Mouse (Mus musculus): ENCODE data around the gene C8a. TPM values are rescaled to one million over a fixed set of nuclear protein-coding genes. Genes with fewer than 3 reads are reported as not detected.

Gene C8a
- 0.12 and 0.73 TPM in 2 replicates for polyA plus RNA-seq (2015; fragmentation: Nextera tagmentation; extraction: Ambion mirVana)

- Histone ChIP-seq H3K4me2 (no peak within 1 kb of the TSS), H3K36me3 (no peaks in the 10 kb centered on the region), H3K4me3 (replicated peaks) (no peak within 1 kb of the TSS), H3K9ac (no peak within 1 kb of the TSS), H3K4me1 (no peaks in the 10 kb centered on the region), H3K27ac (no peak within 1 kb of the TSS), H3K9me3 (no peaks in the 10 kb centered on the region), H3K27me3 (replicated peaks) (no peaks in the 10 kb centered on the region)
- 61% methylated on average over 3 of the region's 3 CpGs for WGBS
- ATAC-seq (ENCODE audit: insufficient read depth, low FRiP score, low read depth): no peak
Observed at GRCm38 (mm10) chr4:104876323-104876722, at the start of gene C8a. Gene C8a (minus strand): TSS chr4:104876398.

DNA sequence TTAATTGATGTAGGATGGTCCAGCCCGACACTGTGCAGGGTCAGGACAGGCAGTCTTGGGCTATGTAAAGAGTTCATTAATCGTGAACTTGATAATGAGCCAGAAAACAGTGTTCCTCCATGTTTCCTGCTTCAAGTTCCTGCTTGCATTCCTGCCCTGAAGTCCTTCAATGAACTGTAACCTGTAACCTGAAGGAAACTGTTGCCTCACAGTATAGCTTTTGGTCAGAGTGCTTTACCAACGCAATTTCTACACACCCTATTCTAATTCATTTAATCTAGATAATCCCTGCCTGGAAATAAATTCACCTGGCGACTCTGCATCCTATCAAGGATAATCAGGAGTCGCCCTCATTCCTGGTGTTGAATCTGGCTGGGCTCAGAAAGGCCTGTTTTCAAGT lies 49.2 kb upstream of the C8a start:
- 87% methylated on average over 5 of the region's 5 CpGs for WGBS
- Histone ChIP-seq H3K9me3 (no peaks in the 10 kb centered on the region), H3K27ac (no peak overlapping the region), H3K36me3 (no peaks in the 10 kb centered on the region), H3K4me3 (replicated peaks) (no peak overlapping the region), H3K9ac (no peak overlapping the region), H3K4me1 (no peaks in the 10 kb centered on the region), H3K27me3 (replicated peaks) (no peaks in the 10 kb centered on the region), H3K4me2 (no peak overlapping the region)
- ATAC-seq (ENCODE audit: insufficient read depth, low FRiP score, low read depth): no peak

DNA sequence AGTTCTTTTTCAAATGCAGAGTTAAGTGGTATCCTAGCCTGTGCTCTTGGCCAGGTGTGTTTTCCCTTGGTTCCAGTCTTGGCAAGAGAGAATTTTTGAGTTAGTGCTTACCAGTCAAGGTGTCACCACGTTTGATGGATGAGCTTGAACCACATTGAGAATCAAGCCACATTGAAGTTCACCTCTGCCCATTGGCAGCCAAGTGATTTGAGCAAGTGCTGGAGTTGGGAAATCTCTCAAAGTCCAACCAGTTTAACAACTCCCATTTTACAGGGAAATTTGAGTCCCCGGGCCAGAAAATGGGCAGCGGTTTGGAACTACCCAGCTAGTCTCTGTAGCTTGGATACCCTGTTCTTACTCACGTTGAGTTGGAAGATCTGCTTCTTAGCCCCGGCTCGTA lies 41.8 kb upstream of the C8a start:
- no peaks in the 10 kb centered on the region for H3K9me3 ChIP-seq
- no peak overlapping the region for H3K9ac ChIP-seq
- ATAC-seq (ENCODE audit: insufficient read depth, low FRiP score, low read depth): no peak
- H3K36me3 ChIP-seq: no peaks in the 10 kb centered on the region
- 0 out of 2 replicates have a peak, but pooled peaks cover 2% of the 10 kb centered on the region for H3K27me3 ChIP-seq (replicated peaks)
- no peak overlapping the region for H3K4me2 ChIP-seq
- H3K4me1 ChIP-seq: no peaks in the 10 kb centered on the region
- no peak overlapping the region for H3K27ac ChIP-seq
- H3K4me3 ChIP-seq (replicated peaks): no peak overlapping the region
- WGBS: 79% methylated on average over 6 of the region's 6 CpGs

DNA sequence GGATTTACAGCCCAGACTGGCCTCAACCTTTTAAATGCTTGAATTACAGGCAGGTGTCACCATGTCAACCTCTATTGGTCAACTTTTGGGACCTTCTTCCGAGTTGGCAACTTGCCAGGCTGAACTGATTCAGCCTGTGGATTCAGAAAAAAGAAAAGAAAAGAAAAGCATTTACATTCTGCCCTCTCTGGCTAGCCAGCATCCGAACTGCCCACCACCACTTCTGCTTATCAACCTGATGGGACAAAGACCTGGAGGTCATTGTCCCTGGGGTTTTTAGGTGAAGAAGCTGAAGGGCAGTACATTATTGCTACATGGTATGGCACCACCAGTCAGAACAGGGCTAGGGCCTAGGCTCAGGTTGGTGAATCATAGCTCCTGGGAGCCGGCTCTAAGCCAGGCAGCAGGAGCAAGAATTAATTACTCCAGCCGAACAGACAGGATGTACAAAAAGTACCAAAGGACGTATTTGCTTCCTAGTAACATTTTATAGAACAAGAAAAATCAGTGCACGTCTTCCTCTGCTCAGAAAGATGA lies 38.6 kb upstream of the C8a start:
- Histone ChIP-seq H3K4me3 (replicated peaks) (no peak overlapping the region), H3K4me1 (no peaks in the 10 kb centered on the region), H3K9ac (no peak overlapping the region), H3K4me2 (no peak overlapping the region), H3K9me3 (no peaks in the 10 kb centered on the region), H3K27ac (no peak overlapping the region), H3K36me3 (no peaks in the 10 kb centered on the region), H3K27me3 (replicated peaks) (0 out of 2 replicates have a peak, but pooled peaks cover 2% of the 10 kb centered on the region)
- 65% methylated on average over 6 of the region's 6 CpGs for WGBS
- no peak for ATAC-seq (ENCODE audit: insufficient read depth, low FRiP score, low read depth)

DNA sequence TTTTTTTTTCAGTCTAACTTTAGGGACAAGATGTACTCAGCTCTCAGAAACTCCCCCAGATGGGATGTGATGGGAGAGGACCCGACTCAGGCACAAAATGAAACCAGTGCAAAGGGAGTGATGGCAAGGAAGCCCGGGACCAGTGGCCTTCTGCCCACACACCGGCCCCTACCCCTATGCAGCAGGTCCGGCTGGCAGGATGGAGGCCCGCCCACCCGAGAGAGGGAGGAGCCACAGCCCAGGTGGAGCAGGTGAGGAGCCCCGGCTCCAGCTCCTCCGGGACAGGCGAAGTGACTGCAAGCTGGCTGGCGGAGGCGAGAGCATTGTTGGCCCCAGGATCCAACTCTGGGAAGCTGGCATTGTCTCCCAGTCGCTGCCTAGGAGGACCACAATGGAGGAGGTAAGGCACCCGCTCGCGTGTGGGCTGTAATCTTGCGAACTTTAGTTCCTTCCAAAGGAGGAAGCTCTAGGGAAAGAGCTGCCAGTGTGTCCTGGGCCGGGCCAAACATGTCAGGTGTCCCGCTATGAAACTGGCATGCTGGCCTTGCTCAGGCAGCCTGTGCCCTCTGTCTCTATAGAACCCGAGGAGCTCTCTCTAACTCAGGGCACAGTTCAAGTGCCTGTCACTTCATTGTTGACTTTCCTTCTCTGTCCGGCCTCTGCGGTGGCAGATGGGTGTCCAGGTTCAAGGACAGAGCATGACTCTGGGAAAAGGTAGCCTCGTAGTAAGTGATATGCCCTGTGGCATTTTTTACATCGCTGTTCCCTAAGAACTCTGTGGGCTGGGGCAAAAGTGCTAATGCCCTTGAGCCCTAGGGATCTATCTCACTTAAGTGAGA lies 37.3 kb upstream of the C8a start, which contains the start of gene Fyb2:
TSS of gene Fyb2 (plus strand) at position 166 of the 839 bp plus-strand sequence.
- no peak for ATAC-seq (ENCODE audit: insufficient read depth, low FRiP score, low read depth)
- H3K27ac ChIP-seq: no peak within 1 kb of the TSS
- WGBS: 16% methylated on average over 23 of the region's 23 CpGs
- H3K4me2 ChIP-seq: peak within 1 kb of the TSS; percentile 47
- H3K9ac ChIP-seq: no peak within 1 kb of the TSS
- peak within 1 kb of the TSS; percentile 19 for H3K4me3 ChIP-seq (replicated peaks)
- no peaks in the 10 kb centered on the region for H3K4me1 ChIP-seq
- no peaks in the 10 kb centered on the region for H3K36me3 ChIP-seq
- no peaks in the 10 kb centered on the region for H3K9me3 ChIP-seq
- 0 out of 2 replicates have a peak, but pooled peaks cover 2% of the 10 kb centered on the region for H3K27me3 ChIP-seq (replicated peaks)

DNA sequence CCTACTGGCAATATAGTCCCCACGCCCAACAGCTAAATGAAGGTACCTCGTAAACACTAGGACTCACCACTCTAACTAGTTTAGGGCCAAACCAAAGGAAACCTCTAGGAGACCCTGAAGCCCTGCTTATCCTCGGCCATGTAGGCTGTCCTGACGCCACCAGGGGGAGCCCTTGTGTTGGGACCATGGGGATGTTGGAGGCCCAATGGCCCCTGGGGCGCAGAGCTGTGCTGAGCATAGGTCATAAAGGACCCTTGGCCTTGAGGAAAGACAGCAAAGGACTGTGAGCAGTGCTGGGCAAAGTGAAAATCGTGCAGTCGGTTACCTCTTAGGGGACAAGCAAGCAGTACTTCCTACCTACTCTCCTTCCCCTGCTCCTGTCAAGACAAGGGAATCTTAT lies 35.5 kb upstream of the C8a start:
- ATAC-seq (ENCODE audit: insufficient read depth, low FRiP score, low read depth): peak; percentile 58; the same call in 1 of the 2 replicates
- no peaks in the 10 kb centered on the region for H3K36me3 ChIP-seq
- no peak overlapping the region for H3K9ac ChIP-seq
- 35% methylated on average over 7 of the region's 7 CpGs for WGBS
- H3K9me3 ChIP-seq: no peaks in the 10 kb centered on the region
- no peak overlapping the region for H3K4me2 ChIP-seq
- no peak overlapping the region for H3K4me3 ChIP-seq (replicated peaks)
- no peak overlapping the region for H3K27ac ChIP-seq
- 0 out of 2 replicates have a peak, but pooled peaks cover 2% of the 10 kb centered on the region for H3K27me3 ChIP-seq (replicated peaks)
- H3K4me1 ChIP-seq: no peaks in the 10 kb centered on the region

DNA sequence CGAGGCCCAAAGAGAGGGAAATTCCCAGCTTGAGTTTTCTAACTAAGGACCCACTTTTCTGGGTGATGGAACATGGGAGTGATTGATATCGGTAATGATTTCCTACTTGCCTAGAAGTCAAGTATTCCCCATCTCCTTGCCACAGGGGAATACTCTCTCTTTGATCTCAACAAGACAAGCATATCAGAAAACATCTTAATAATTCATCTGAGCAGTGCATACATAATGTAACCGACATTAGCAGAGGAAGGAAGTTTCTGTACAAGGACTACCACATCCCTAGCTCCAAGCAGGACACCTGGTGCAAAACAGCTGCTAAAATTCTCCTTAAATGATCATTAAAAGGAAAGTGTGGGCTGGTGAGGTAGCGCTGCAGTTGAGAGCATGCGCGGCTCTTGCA lies 28.9 kb upstream of the C8a start:
- Histone ChIP-seq H3K4me1 (no peaks in the 10 kb centered on the region), H3K9me3 (no peaks in the 10 kb centered on the region), H3K9ac (no peak overlapping the region), H3K36me3 (no peaks in the 10 kb centered on the region), H3K27me3 (replicated peaks) (no peaks in the 10 kb centered on the region), H3K4me2 (no peak overlapping the region), H3K27ac (no peak overlapping the region), H3K4me3 (replicated peaks) (no peak overlapping the region)
- ATAC-seq (ENCODE audit: insufficient read depth, low FRiP score, low read depth): no peak
- WGBS: 90% methylated on average over 6 of the region's 6 CpGs

- Histone ChIP-seq H3K4me1 (no peaks in the 10 kb centered on the region), H3K9ac (no peak overlapping the region), H3K9me3 (no peaks in the 10 kb centered on the region), H3K36me3 (no peaks in the 10 kb centered on the region), H3K4me3 (replicated peaks) (no peak overlapping the region), H3K27me3 (replicated peaks) (no peaks in the 10 kb centered on the region), H3K27ac (no peak overlapping the region), H3K4me2 (no peak overlapping the region)
- no peak for ATAC-seq (ENCODE audit: insufficient read depth, low FRiP score, low read depth)
- WGBS: 85% methylated on average over 2 of the region's 2 CpGs
Observed at GRCm38 (mm10) chr4:104902836-104903235, 26.6 kb upstream of the C8a start.

- Histone ChIP-seq H3K9ac (no peak overlapping the region), H3K27ac (no peak overlapping the region), H3K4me3 (replicated peaks) (no peak overlapping the region), H3K4me2 (no peak overlapping the region), H3K27me3 (replicated peaks) (no peaks in the 10 kb centered on the region), H3K4me1 (no peaks in the 10 kb centered on the region), H3K36me3 (no peaks in the 10 kb centered on the region), H3K9me3 (no peaks in the 10 kb centered on the region)
- WGBS: 53% methylated on average over 13 of the region's 13 CpGs
- no peak for ATAC-seq (ENCODE audit: insufficient read depth, low FRiP score, low read depth)
Observed at GRCm38 (mm10) chr4:104894004-104894734, 18.0 kb upstream of the C8a start.

GRCm38 (mm10) chr4:104893588-104893987 lies 17.4 kb upstream of the C8a start:
- Histone ChIP-seq H3K4me1 (0 out of 2 replicates have a peak, but pooled peaks cover 3% of the 10 kb centered on the region), H3K27ac (no peak overlapping the region), H3K9ac (no peak overlapping the region), H3K9me3 (no peaks in the 10 kb centered on the region), H3K4me2 (no peak overlapping the region), H3K4me3 (replicated peaks) (no peak overlapping the region), H3K27me3 (replicated peaks) (no peaks in the 10 kb centered on the region), H3K36me3 (no peaks in the 10 kb centered on the region)
- ATAC-seq (ENCODE audit: insufficient read depth, low FRiP score, low read depth): no peak
- 77% methylated on average over 5 of the region's 5 CpGs for WGBS

DNA sequence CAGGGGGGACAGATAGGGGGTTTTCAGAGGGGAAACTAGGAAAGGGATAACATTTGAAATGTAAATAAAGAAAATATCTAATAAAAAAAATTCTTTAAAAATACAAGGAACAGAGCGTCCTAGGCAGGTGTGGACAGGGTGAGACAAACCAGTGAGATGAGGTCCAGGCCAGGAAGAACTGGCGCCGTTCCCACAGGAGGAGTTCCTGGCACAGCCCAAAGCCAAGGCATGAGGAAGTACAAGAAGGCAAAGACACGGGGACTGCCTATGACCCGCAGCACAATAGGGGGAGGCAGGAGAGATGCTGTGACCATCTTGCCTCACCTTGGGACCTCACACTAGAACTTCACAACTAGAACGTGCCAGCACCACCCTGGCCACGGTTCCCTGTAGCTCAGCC lies 15.5 kb upstream of the C8a start:
- Histone ChIP-seq H3K9ac (no peak overlapping the region), H3K27me3 (replicated peaks) (no peaks in the 10 kb centered on the region), H3K9me3 (no peaks in the 10 kb centered on the region), H3K4me3 (replicated peaks) (no peak overlapping the region), H3K4me1 (0 out of 2 replicates have a peak, but pooled peaks cover 3% of the 10 kb centered on the region), H3K4me2 (no peak overlapping the region), H3K27ac (no peak overlapping the region), H3K36me3 (no peaks in the 10 kb centered on the region)
- no peak for ATAC-seq (ENCODE audit: insufficient read depth, low FRiP score, low read depth)
- WGBS: 78% methylated on average over 7 of the region's 7 CpGs

All from stomach, embryonic 15.5 days (tissue).